Mouse (Mus musculus) embryonic facial prominence, embryonic 14.5 days (tissue): ENCODE results near the gene Sgce. TPM values are rescaled to one million over a fixed set of nuclear protein-coding genes. Genes with fewer than 3 reads are reported as not detected.
"Not testable (repeated sequence)": the region's sequence is repeated elsewhere in the genome, so short reads cannot be mapped to it uniquely, and the experiment has no call there.

Source experiments
- ATAC-seq: fragments of 200-750 bp; cut with Nextera tagmentation; 2 replicates; pipeline ENCODE4 v1.8.0; 2017; ENCODE audit warnings: low read depth, moderate number of reproducible peaks, moderate TSS enrichment
- DNase-seq: peaks from one replicate; pipeline ENCODE4 v3.0.0-alpha.2; 2015; ENCODE audit warnings: low spot score
- H3K27ac ChIP-seq: fragments of 300-500 bp; sonication (generic); replicated peaks from 2 replicates; pipeline ENCODE4 v1.5.1; 2014; ENCODE audit warnings: low read depth, mild to moderate bottlenecking, low read length, moderate library complexity
- H3K27me3 ChIP-seq: fragments of 300-500 bp; sonication (generic); replicated peaks from 2 replicates; pipeline ENCODE4 v1.6.1; 2014; ENCODE audit warnings: low read length; ENCODE audit not compliant: control insufficient read depth, insufficient read depth
- H3K36me3 ChIP-seq: fragments of 300-500 bp; sonication (generic); 2 replicates; pipeline ENCODE4 v1.6.1; 2014; ENCODE audit warnings: low read length, mixed read lengths; ENCODE audit not compliant: control insufficient read depth, insufficient read depth
- H3K4me1 ChIP-seq: fragments of 300-500 bp; sonication (generic); 2 replicates; pipeline ENCODE4 v1.6.1; 2014; ENCODE audit warnings: antibody characterized with exemption, low read length; ENCODE audit not compliant: control insufficient read depth, insufficient read depth
- H3K4me2 ChIP-seq: fragments of 300-500 bp; sonication (generic); 2 replicates; pipeline ENCODE4 v1.6.1; 2014; ENCODE audit warnings: low read depth, mild to moderate bottlenecking, low read length, moderate library complexity, mixed read lengths
- H3K4me3 ChIP-seq: fragments of 300-500 bp; sonication (generic); 2 replicates; pipeline ENCODE4 v1.5.1; 2014; ENCODE audit warnings: low read depth, mild to moderate bottlenecking, low read length
- H3K9ac ChIP-seq: fragments of 300-500 bp; sonication (generic); 2 replicates; pipeline ENCODE4 v1.6.1; 2014; ENCODE audit warnings: low read depth, mild to moderate bottlenecking, low read length, moderate library complexity, mixed read lengths
- H3K9me3 ChIP-seq: fragments of 300-500 bp; sonication (generic); 2 replicates; pipeline ENCODE4 v1.6.1; 2016; ENCODE audit warnings: low read length; ENCODE audit not compliant: control insufficient read depth
- WGBS: fragments of 180-500 bp; shearing (Covaris S2); extraction: QIAGEN DNeasy Blood & Tissue Kit; methylation state at CpG from one replicate; pipeline ENCODE4 v1.1.7; 2014; 5-methylcytosine and 5-hydroxymethylcytosine counted together
- polyA plus RNA-seq: library from polyadenylated mRNA; unstranded; fragments of >200 nt; fragmentation: Nextera tagmentation; extraction: Ambion mirVana; gene quantifications from 2 replicates; pipeline ENCODE4 v1.2.1, GENCODE M21; 2014

The Sgce gene
- polyA plus RNA-seq, result 67.1 and 69.8 TPM in 2 replicates

DNA sequence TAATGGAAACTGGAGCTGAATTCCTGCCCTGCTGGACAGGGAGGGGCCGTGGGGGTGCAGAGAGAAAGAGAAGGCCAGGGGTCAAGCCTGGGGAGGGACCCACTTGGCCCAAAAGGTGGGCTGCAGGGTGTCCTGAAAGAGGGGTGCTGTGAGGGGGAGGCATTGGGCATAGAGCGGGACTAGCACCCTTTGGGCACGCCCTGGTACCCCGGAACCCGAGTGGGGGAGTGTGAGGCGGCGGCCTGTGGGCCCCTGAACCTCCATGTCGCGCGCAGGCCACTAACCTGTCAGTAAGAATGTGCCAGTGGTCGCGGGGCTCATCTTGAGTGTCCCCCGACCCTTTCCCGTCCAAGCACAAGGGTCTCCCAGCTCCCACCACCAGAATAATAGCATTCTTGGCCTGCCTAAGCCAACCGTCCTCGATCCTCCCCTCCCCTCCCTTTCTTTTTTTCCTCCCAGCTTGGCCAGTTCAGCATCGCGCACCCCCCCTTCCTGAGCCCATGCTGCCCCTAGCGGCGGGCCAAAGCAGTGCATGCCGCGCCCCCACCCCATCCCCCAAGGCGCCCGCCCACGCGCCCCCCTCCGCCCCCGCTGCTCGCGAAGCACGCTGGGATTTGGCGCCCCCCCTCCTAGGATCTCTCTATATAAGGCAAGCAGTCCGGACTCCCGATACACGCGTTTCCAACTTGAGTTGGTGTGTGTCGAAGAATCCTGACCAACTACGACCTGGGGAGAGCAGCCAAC is at the start of gene Sgce, which contains the start of gene Peg10:
Gene Sgce (minus strand): TSS at position 512 of the 744 bp plus-strand sequence.
Gene Peg10 (plus strand): TSS at position 611 of the 744 bp plus-strand sequence.
- H3K9ac ChIP-seq, result peak within 1 kb of the TSS; percentile 78
- H3K4me2 ChIP-seq, result peak within 1 kb of the TSS; percentile 54
- H3K4me3 ChIP-seq, result peak within 1 kb of the TSS; percentile 56
- no peaks in the 10 kb centered on the region for H3K36me3 ChIP-seq
- ATAC-seq (peak; percentile 50), DNase-seq (peak; percentile 90)
- no peaks in the 10 kb centered on the region for H3K27me3 ChIP-seq
- H3K9me3 ChIP-seq, result peaks cover 24% of the 10 kb centered on the region
- no peaks in the 10 kb centered on the region for H3K4me1 ChIP-seq
- 57% methylated on average over 31 of the region's 38 CpGs for WGBS
- H3K27ac ChIP-seq, result peak within 1 kb of the TSS; percentile 77

DNA sequence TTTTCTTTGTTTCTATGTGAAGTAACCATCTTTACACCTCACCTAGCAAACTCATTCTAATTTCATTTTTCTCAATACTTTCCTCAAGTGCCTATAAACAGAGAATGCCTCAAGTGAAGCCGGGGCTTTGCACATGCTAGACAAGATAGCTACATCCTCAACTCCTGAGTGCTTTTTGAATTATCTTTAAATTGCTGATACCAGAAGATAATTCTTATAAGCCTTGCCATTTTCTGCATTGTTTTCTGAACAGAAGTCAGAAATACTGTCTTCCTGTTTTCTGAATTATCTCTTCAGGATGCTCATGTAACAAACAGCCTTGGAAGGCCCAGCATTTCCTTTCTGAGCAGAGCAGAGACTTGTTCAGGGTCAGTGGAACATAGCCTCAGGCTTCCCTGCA is 49.3 kb upstream of the Sgce start:
- DNase-seq, result no peak
- no peak overlapping the region for H3K9ac ChIP-seq
- WGBS, result 97% methylated on average over 1 of the region's 1 CpGs
- no peak overlapping the region for H3K4me3 ChIP-seq
- no peak for ATAC-seq
- H3K27me3 ChIP-seq, result no peaks in the 10 kb centered on the region
- H3K27ac ChIP-seq, result no peak overlapping the region
- no peak overlapping the region for H3K4me2 ChIP-seq
- no peaks in the 10 kb centered on the region for H3K4me1 ChIP-seq
- no peaks in the 10 kb centered on the region for H3K36me3 ChIP-seq
- no peaks in the 10 kb centered on the region for H3K9me3 ChIP-seq

DNA sequence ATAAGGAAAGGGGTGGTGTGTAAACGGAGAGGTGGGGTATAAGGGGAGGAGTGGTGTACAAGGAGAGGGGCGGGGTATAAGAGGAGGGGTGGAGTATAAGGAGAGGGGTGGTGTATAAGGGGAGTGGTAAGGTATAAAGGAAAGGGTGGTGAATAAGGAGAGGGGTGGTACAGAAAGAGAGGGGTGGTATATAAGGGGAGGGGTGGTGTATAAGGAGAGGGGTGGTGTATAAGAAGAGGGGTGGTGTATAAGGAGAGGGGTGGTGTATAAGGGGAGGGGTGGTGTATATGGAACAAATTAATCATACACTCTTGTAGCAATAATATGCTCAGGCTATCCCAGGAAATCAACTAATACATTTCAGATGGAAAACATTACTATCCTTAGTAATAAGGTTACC is 15.2 kb upstream of the Sgce start:
- H3K4me2 ChIP-seq, result no peak overlapping the region
- DNase-seq (no peak), ATAC-seq (peak; percentile 95)
- H3K27ac ChIP-seq, result no peak overlapping the region
- no peak overlapping the region for H3K9ac ChIP-seq
- no peaks in the 10 kb centered on the region for H3K27me3 ChIP-seq
- H3K9me3 ChIP-seq, result no peaks in the 10 kb centered on the region
- WGBS, result 38% methylated on average over 2 of the region's 2 CpGs
- no peaks in the 10 kb centered on the region for H3K36me3 ChIP-seq
- H3K4me1 ChIP-seq, result no peaks in the 10 kb centered on the region
- no peak overlapping the region for H3K4me3 ChIP-seq

DNA sequence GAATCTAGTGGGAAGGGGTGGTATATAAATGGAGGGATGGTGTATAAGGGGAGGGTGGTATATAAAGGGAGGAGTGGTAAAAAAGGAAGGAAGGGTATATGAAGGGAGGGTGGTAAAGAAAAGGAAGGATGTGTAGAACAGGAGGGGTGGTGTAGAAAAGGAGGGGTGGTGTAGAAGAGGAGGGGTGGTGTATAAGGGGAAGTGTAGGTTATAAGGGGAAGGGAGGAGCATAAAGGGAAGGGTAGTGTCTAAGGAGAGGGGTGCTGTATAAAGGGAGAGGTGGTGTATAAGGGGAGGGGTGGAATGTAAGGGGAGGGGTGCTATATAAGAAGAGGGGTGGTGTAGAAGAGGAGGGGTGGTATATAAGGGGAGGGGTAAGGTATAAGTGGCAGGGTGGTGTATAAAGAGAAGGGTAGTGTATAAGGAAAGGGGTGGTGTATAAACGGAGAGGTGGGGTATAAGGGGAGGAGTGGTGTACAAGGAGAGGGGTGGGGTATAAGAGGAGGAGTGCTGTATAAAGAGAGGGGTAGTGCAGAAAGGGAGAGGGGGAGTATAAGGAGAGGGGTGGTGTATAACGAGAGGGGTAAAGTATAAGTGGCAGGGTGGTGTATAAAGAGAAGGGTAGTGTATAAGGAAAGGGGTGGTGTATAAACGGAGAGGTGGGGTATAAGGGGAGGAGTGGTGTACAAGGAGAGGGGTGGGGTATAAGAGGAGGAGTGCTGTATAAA is 14.6 kb upstream of the Sgce start:
- not testable (repeated sequence) for H3K9ac ChIP-seq, H3K4me2 ChIP-seq, H3K9me3 ChIP-seq, H3K4me3 ChIP-seq, H3K27ac ChIP-seq, H3K4me1 ChIP-seq, DNase-seq, H3K36me3 ChIP-seq, H3K27me3 ChIP-seq
- peak; percentile 38; the same call in 1 of the 2 replicates for ATAC-seq
- 35% methylated on average over 3 of the region's 3 CpGs for WGBS

DNA sequence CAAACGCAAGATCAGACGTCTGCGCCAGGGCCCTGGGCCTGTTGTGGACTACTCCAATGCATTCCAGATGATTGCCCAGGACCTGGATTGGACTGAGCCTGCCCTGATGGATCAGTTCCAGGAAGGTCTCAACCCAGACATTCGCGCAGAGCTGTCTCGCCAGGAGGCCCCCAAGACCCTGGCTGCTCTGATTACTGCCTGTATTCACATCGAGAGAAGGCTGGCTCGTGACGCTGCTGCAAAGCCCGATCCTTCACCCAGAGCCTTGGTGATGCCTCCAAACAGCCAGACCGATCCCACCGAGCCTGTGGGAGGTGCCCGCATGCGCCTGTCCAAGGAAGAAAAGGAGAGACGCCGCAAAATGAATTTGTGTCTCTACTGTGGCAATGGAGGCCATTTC is 7.9 kb upstream of the Sgce start:
- ATAC-seq (no peak), DNase-seq (no peak)
- Histone ChIP-seq H3K9me3 (peaks cover 20% of the 10 kb centered on the region), H3K27me3 (no peaks in the 10 kb centered on the region), H3K4me2 (no peak overlapping the region), H3K27ac (no peak overlapping the region), H3K4me1 (no peaks in the 10 kb centered on the region), H3K4me3 (no peak overlapping the region), H3K36me3 (peaks cover 17% of the 10 kb centered on the region), H3K9ac (no peak overlapping the region)
- WGBS, result 92% methylated on average over 16 of the region's 16 CpGs

DNA sequence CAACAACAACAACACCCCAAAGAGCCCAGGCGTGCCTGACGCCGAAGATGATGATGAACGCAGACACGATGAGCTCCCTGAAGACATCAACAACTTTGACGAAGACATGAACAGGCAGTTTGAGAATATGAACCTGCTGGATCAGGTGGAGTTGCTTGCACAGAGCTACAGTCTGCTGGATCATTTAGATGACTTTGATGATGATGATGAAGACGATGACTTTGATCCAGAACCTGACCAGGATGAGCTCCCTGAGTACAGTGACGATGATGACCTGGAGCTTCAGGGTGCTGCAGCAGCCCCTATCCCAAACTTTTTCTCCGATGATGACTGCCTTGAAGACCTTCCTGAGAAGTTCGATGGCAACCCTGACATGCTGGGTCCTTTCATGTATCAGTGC is 7.3 kb upstream of the Sgce start:
- DNase-seq, result no peak
- Histone ChIP-seq H3K27ac (no peak overlapping the region), H3K9me3 (peaks cover 20% of the 10 kb centered on the region), H3K4me1 (no peaks in the 10 kb centered on the region), H3K36me3 (peaks cover 17% of the 10 kb centered on the region), H3K4me2 (no peak overlapping the region), H3K9ac (no peak overlapping the region), H3K27me3 (no peaks in the 10 kb centered on the region), H3K4me3 (no peak overlapping the region)
- WGBS, result 95% methylated on average over 10 of the region's 10 CpGs
- no peak for ATAC-seq

DNA sequence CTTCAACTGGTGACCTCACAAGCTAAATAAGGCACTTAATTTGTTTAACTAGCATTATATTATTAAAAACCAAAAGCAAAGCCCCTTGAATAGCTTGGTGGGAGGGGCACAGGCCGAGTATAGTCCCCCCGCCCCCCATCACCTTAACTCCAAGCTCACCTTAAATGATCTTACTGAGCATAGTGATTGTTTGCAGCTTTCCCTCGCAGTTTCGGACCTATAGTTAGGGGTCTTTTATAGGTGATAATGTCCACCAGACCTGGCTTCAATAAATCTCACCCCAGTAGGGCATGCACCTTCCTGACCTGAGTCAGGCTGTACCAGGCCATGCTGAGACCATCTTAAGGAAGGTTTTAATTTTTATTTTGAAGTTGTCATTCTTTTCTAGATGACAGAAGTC is 4.3 kb upstream of the Sgce start:
- no peak overlapping the region for H3K9ac ChIP-seq
- H3K9me3 ChIP-seq, result peaks cover 37% of the 10 kb centered on the region
- no peak overlapping the region for H3K4me3 ChIP-seq
- H3K27ac ChIP-seq, result no peak overlapping the region
- H3K4me2 ChIP-seq, result no peak overlapping the region
- H3K36me3 ChIP-seq, result peaks cover 15% of the 10 kb centered on the region
- DNase-seq (no peak), ATAC-seq (no peak)
- H3K27me3 ChIP-seq, result no peaks in the 10 kb centered on the region
- 62% methylated on average over 4 of the region's 4 CpGs for WGBS
- no peaks in the 10 kb centered on the region for H3K4me1 ChIP-seq

DNA sequence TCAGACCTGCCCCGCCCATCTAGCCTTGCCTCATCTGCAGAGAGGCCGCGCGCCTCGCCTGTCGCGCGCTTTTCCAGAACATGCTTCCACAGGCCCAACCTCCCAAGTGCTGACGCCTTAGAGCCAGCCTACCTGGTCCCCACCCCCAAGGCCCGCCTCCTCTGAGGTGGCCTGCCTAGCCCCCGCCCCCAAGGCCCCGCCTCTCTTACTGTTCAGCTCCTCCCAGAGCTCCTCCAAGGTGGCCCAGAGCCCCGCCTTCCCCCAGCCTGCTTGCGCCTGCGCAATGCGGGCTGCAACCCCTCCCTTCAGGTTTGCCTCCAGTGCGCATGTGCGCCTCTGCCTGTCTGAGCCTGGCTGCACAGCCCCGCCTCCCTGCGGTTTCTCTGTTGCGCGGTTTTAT is 2.1 kb upstream of the Sgce start:
- ATAC-seq (peak; percentile 93), DNase-seq (peak; percentile 96)
- 68% methylated on average over 11 of the region's 22 CpGs for WGBS
- H3K27me3 ChIP-seq, result no peaks in the 10 kb centered on the region
- peaks cover 24% of the 10 kb centered on the region for H3K9me3 ChIP-seq
- H3K27ac ChIP-seq, result no peak overlapping the region
- no peaks in the 10 kb centered on the region for H3K36me3 ChIP-seq
- no peak overlapping the region for H3K9ac ChIP-seq
- no peaks in the 10 kb centered on the region for H3K4me1 ChIP-seq
- peak overlapping the region; percentile 56 for H3K4me3 ChIP-seq
- peak overlapping the region; percentile 54 for H3K4me2 ChIP-seq
